Mouse (Mus musculus) CD4-positive helper T cell, adult 2 months (primary cell): Measurements from ENCODE around the gene Smarcal1.

ENCODE experiments used
- DNase-seq: peaks from one replicate; pipeline ENCODE4 v3.0.0-alpha.2; 2012; ENCODE audit warnings: low read depth, missing footprints, low spot score

Smarcal1 gene

GRCm38 (mm10) chr1:72588763-72589162, 5.7 kb downstream of the Smarcal1 start:
- DNase-seq, result no peak

GRCm38 (mm10) chr1:72590636-72591035, 7.6 kb downstream of the Smarcal1 start:
- no peak for DNase-seq

GRCm38 (mm10) chr1:72592350-72592749, 9.3 kb downstream of the Smarcal1 start:
- DNase-seq, result no peak

GRCm38 (mm10) chr1:72593340-72593951, 10.4 kb downstream of the Smarcal1 start:
- DNase-seq, result no peak

GRCm38 (mm10) chr1:72595686-72596085, 12.6 kb downstream of the Smarcal1 start:
- no peak for DNase-seq

GRCm38 (mm10) chr1:72596231-72596630, 13.2 kb downstream of the Smarcal1 start:
- DNase-seq, result no peak

DNA sequence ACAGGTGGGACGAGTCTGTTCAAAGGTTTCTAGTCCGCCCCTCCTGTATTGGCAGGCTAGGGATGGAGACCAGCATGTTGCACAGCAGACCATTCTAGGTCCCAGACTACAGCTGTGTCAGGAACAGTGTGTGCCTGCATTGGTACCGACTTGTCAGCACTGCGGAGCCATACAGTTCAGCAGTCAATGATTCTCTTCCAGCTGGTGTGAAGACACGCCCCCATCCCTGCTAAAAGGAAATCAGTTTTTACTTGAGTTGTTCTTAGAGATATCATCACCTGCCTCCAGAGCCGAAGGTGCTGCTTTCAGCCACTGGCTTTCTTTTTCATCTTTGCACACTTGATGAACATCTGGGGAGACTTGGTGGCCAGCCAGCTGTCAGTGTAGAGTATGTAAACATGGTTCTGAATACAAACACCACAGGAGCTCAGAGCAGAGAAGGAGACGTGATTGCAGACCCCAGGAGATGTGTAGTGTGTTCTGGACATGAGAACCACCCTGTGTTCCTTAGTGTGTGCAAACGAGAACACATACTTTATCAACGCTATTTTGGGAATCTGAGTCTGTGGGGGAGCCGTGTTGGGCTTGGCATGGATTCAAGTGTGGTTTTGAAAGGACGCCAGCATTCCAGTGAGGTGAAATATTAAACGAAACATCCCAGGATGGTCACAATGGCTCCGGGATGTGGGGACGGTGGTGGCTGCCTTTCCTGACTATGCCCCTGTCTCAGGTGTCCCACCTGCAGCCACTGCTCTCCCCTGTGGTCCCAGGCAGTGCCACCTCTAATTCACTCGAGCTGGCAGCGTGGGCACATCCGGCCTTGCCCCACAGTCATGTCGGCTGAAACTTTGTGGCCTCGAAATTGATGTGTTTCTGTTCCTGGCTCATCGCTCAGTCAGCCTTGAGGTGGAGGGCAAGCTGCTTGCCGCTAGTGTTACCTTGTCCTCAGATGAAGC, 16.4 kb downstream of the Smarcal1 start:
- no peak for DNase-seq

DNA sequence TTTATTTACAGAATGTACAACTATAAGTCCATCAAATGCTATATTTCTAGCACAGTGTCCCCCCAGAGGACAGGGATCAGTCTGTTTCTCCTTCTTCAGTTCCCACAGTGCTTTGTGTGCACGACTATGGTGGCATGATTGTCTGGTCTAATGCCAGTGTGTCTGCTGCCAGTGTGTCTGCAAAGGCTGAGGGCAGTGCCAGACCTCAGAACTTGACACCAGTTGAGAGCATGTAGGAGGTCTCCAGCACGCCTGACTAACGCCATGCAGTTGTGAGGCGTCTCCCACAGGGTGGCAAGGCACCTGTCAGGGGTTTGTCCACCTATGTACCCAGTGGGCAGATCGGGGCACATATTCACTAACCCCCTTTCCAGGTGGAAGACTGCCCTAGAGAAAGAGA, 17.7 kb downstream of the Smarcal1 start:
- DNase-seq, result no peak

DNA sequence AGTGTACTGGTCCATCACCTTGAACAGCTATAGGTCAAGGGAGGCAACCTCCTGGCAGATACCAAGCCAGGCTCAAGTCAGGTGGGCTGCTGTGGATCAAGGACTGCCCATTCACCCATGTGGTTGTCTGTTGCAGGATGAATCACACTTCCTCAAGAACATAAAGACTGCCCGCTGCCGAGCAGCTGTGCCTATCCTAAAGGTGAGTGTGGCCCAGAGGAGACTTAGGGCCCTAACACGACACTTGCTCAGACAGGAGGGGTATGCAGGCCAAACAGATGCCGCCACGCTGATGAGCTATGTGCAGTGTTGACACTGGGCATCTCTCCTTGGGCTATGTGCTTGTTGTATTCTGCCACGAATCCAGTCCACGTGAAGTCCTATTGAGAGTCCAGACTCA, 18.2 kb downstream of the Smarcal1 start:
- DNase-seq, result no peak

DNA sequence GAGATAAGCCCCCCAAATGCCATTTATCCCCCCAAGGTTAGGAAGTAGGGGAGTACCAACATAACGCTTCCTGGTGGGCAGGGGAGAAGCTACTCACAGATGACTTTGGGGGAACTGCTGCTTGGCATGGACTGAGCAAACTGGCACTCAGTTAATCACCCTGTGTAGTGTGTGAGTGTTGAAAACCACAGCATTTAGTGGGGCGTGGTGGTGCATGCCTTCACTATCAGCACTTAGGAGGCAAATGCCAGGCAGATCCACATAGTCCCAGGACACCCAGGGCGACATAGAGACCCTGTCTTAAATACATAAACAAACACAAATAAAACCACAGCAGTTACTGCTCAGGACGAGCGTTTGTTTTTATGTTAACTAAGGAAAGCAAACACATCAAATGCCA, 19.1 kb downstream of the Smarcal1 start:
- DNase-seq, result no peak

- DNase-seq, result no peak
Observed at GRCm38 (mm10) chr1:72602803-72603202, 19.8 kb downstream of the Smarcal1 start.

DNA sequence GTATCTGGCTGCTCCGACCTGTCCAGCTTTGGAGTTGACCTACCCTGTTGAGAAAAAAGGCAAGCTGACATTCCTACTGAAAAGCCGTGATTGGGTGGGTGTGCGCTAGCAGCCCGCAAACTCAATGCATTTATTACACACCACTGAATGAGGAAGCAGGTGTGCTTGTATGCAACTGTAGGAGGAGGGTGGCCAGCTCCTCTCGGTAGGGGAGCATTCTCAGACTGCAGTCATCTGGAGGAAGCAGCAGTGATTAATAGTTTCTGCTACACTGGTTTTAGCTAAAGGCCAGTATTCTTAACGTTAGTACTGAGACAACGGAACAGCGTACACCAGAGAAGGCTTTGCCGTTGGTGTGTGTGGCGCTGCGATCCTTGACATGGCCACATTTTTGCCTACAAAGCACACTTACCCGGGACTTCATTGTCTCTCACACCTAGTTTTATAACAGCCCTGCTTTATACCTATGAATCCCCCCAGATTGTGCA, 23.2 kb downstream of the Smarcal1 start:
- DNase-seq, result no peak

GRCm38 (mm10) chr1:72609129-72609528, 26.1 kb downstream of the Smarcal1 start:
- no peak for DNase-seq

- DNase-seq, result no peak
Observed at GRCm38 (mm10) chr1:72609887-72610877, 27.1 kb downstream of the Smarcal1 start.

GRCm38 (mm10) chr1:72612172-72612571, 29.1 kb downstream of the Smarcal1 start:
- no peak for DNase-seq

- DNase-seq, result no peak
Observed at GRCm38 (mm10) chr1:72635221-72635620, 52.2 kb downstream of the Smarcal1 start.

DNA sequence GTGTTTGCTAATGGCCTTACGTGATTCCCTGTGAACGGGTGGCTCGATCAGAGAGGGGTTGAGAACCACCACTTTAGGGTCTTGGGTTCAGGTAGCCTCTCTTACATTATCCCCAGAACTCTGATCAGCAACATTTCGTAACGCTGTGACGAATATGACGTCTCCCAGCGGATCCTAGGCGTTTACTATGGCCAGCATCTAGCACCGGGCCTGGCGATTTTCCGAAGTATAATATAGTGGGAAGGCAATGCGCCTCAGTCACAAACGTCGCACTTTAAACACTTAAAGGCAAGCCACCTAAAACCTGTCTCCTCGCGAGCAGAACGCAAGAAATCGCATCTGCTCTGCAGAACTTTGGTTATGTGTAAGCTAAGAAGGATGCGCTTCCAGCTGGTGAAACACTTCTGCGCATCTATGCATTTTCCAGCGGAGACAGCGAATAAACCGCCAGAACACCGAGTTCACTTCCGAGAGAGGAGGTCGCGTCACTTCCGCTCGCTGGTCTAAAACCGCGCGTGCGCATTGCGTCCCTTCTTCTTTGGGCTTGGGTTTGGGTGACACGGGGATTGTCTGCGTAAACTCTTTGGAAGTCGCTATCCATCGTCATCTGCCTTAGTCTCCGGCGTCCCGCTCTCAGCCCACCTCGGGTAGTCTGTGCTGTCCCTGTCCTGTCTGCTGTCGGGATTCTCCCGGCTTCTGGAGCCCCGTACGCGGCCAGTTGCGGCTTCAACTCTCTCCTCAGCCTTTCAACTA, 57.8 kb downstream of the Smarcal1 start:
- peak; percentile 3 for DNase-seq

GRCm38 (mm10) chr1:72673070-72673469, 90.0 kb downstream of the Smarcal1 start:
- no peak for DNase-seq
